Mouse (Mus musculus) forebrain, embryonic 14.5 days (tissue): ENCODE data around the gene C1qa. TPM values are rescaled to one million over a fixed set of nuclear protein-coding genes. Genes with fewer than 3 reads are reported as not detected.

Experiments
- ATAC-seq: fragments of 200-750 bp; cut with Nextera tagmentation; 2 replicates; pipeline ENCODE4 v1.8.0; 2017; ENCODE audit warnings: mild to moderate bottlenecking, moderate library complexity
- DNase-seq: peaks from one replicate; pipeline ENCODE4 v3.0.0-alpha.2; 2015; ENCODE audit warnings: low spot score
- H3K27ac ChIP-seq: fragments of 300-500 bp; sonication (generic); 2 replicates; pipeline ENCODE4 v1.5.1; 2014; ENCODE audit warnings: low read depth, mild to moderate bottlenecking, control low read depth, low read length, moderate library complexity
- H3K27me3 ChIP-seq: fragments of 300-500 bp; sonication (generic); replicated peaks from 2 replicates; pipeline ENCODE4 v1.6.1; 2014; ENCODE audit warnings: low read length, control low read depth, mixed read lengths; ENCODE audit not compliant: control insufficient read depth, insufficient read depth
- H3K36me3 ChIP-seq: fragments of 300-500 bp; sonication (generic); 2 replicates; pipeline ENCODE4 v1.6.1; 2014; ENCODE audit warnings: low read length, control low read depth; ENCODE audit not compliant: control insufficient read depth, insufficient read depth
- H3K4me1 ChIP-seq: fragments of 300-500 bp; sonication (generic); 2 replicates; pipeline ENCODE4 v1.6.1; 2014; ENCODE audit warnings: antibody characterized with exemption, low read length, control low read depth; ENCODE audit not compliant: control insufficient read depth, insufficient read depth
- H3K4me2 ChIP-seq: fragments of 300-500 bp; sonication (generic); 2 replicates; pipeline ENCODE4 v1.6.1; 2014; ENCODE audit warnings: mild to moderate bottlenecking, control low read depth, low read length
- H3K4me3 ChIP-seq: fragments of 300-500 bp; sonication (generic); 2 replicates; pipeline ENCODE4 v1.5.1; 2014; ENCODE audit warnings: low read depth, low read length, control low read depth
- H3K9ac ChIP-seq: fragments of 300-500 bp; sonication (generic); 2 replicates; pipeline ENCODE4 v1.6.1; 2014; ENCODE audit warnings: mild to moderate bottlenecking, low read length, control low read depth, moderate library complexity
- H3K9me3 ChIP-seq: fragments of 300-500 bp; sonication (generic); replicated peaks from 2 replicates; pipeline ENCODE4 v1.6.1; 2016; ENCODE audit warnings: low read length, control low read depth, mixed read lengths; ENCODE audit not compliant: control insufficient read depth
- WGBS: fragments of 180-500 bp; shearing (Covaris S2); extraction: QIAGEN DNeasy Blood & Tissue Kit; methylation state at CpG from one replicate; pipeline ENCODE4 v1.1.7; 2014; 5-methylcytosine and 5-hydroxymethylcytosine counted together
- polyA plus RNA-seq: library from polyadenylated mRNA; unstranded; fragments of >200 nt; fragmentation: Nextera tagmentation; extraction: Ambion mirVana; gene quantifications from 2 replicates; pipeline ENCODE4 v1.2.1, GENCODE M21; 2014

C1qa gene
- polyA plus RNA-seq, 1 experiment from 2014 or later = 24.3 TPM

GRCm38 (mm10) chr4:136861806-136862205, 36.8 kb downstream of the C1qa start:
- no peaks in the 10 kb centered on the region for H3K9me3 ChIP-seq
- peak overlapping the region; percentile 17; the same call in 1 of the 2 replicates for H3K9ac ChIP-seq
- ATAC-seq (peak; percentile 71), DNase-seq (peak; percentile 63)
- no peak overlapping the region for H3K4me3 ChIP-seq
- peak overlapping the region; percentile 20; the same call in 1 of the 2 replicates for H3K4me2 ChIP-seq
- no peaks in the 10 kb centered on the region for H3K27me3 ChIP-seq
- H3K27ac ChIP-seq = peak overlapping the region; percentile 77
- peaks cover 23% of the 10 kb centered on the region for H3K4me1 ChIP-seq
- no peaks in the 10 kb centered on the region for H3K36me3 ChIP-seq
- under 1% methylated on average over 17 of the region's 17 CpGs for WGBS

- no peaks in the 10 kb centered on the region for H3K9me3 ChIP-seq
- H3K4me3 ChIP-seq = no peak overlapping the region
- H3K4me1 ChIP-seq = peaks cover 20% of the 10 kb centered on the region
- no peaks in the 10 kb centered on the region for H3K27me3 ChIP-seq
- H3K9ac ChIP-seq = no peak overlapping the region
- no peak for ATAC-seq
- H3K4me2 ChIP-seq = no peak overlapping the region
- 90% methylated on average over 7 of the region's 7 CpGs for WGBS
- H3K36me3 ChIP-seq = no peaks in the 10 kb centered on the region
- DNase-seq = no peak
- H3K27ac ChIP-seq = no peak overlapping the region
These were observed 38.6 kb downstream of the C1qa start for GRCm38 (mm10) chr4:136860022-136860421.

GRCm38 (mm10) chr4:136855081-136855480, 43.5 kb downstream of the C1qa start:
- no peak overlapping the region for H3K4me3 ChIP-seq
- ATAC-seq (no peak), DNase-seq (no peak)
- no peak overlapping the region for H3K27ac ChIP-seq
- H3K27me3 ChIP-seq = no peaks in the 10 kb centered on the region
- no peak overlapping the region for H3K4me2 ChIP-seq
- 30% methylated on average over 6 of the region's 6 CpGs for WGBS
- no peaks in the 10 kb centered on the region for H3K36me3 ChIP-seq
- H3K9me3 ChIP-seq = no peaks in the 10 kb centered on the region
- no peaks in the 10 kb centered on the region for H3K4me1 ChIP-seq
- no peak overlapping the region for H3K9ac ChIP-seq

GRCm38 (mm10) chr4:136852989-136853388, 45.6 kb downstream of the C1qa start:
- no peaks in the 10 kb centered on the region for H3K9me3 ChIP-seq
- no peaks in the 10 kb centered on the region for H3K27me3 ChIP-seq
- no peak overlapping the region for H3K4me3 ChIP-seq
- 93% methylated on average over 12 of the region's 12 CpGs for WGBS
- H3K4me2 ChIP-seq = no peak overlapping the region
- H3K4me1 ChIP-seq = no peaks in the 10 kb centered on the region
- no peak overlapping the region for H3K9ac ChIP-seq
- H3K27ac ChIP-seq = no peak overlapping the region
- no peaks in the 10 kb centered on the region for H3K36me3 ChIP-seq
- ATAC-seq (no peak), DNase-seq (no peak)

GRCm38 (mm10) chr4:136852119-136852518, 46.5 kb downstream of the C1qa start:
- no peaks in the 10 kb centered on the region for H3K9me3 ChIP-seq
- H3K27me3 ChIP-seq = no peaks in the 10 kb centered on the region
- H3K36me3 ChIP-seq = no peaks in the 10 kb centered on the region
- WGBS = 83% methylated on average over 5 of the region's 5 CpGs
- H3K27ac ChIP-seq = no peak overlapping the region
- no peak overlapping the region for H3K4me3 ChIP-seq
- no peaks in the 10 kb centered on the region for H3K4me1 ChIP-seq
- H3K4me2 ChIP-seq = no peak overlapping the region
- DNase-seq (no peak), ATAC-seq (no peak)
- no peak overlapping the region for H3K9ac ChIP-seq

- H3K9ac ChIP-seq = no peak overlapping the region
- no peak overlapping the region for H3K4me3 ChIP-seq
- no peaks in the 10 kb centered on the region for H3K9me3 ChIP-seq
- H3K27ac ChIP-seq = no peak overlapping the region
- H3K36me3 ChIP-seq = no peaks in the 10 kb centered on the region
- H3K4me2 ChIP-seq = no peak overlapping the region
- peaks cover 7% of the 10 kb centered on the region for H3K4me1 ChIP-seq
- no peaks in the 10 kb centered on the region for H3K27me3 ChIP-seq
- WGBS = 83% methylated on average over 4 of the region's 4 CpGs
- no peak for DNase-seq
- no peak for ATAC-seq
These were observed 50.0 kb downstream of the C1qa start for GRCm38 (mm10) chr4:136848565-136848964.

GRCm38 (mm10) chr4:136847166-136847565, 51.4 kb downstream of the C1qa start:
- Histone ChIP-seq H3K4me3 (no peak overlapping the region), H3K9me3 (no peaks in the 10 kb centered on the region), H3K27me3 (no peaks in the 10 kb centered on the region), H3K36me3 (no peaks in the 10 kb centered on the region), H3K27ac (no peak overlapping the region), H3K9ac (no peak overlapping the region), H3K4me1 (peaks cover 7% of the 10 kb centered on the region), H3K4me2 (no peak overlapping the region)
- no peak for DNase-seq
- ATAC-seq = no peak
- 58% methylated on average over 6 of the region's 6 CpGs for WGBS

Other genes with a start within 250 kb of the C1qa start
- gene Ephb2, start 62.8 kb downstream of the C1qa start, polyA plus RNA-seq = 9.3 and 9.6 TPM in 2 replicates
- gene C1qb, start 12.6 kb downstream of the C1qa start, polyA plus RNA-seq = 45.2 and 45.8 TPM in 2 replicates
- gene C1qc, start 5.7 kb downstream of the C1qa start, polyA plus RNA-seq = 22.3 and 25.6 TPM in 2 replicates
- 1.9 and 3.1 TPM in 2 replicates for gene Epha8, start 58.0 kb upstream of the C1qa start, polyA plus RNA-seq
- gene Zbtb40, start 150.0 kb upstream of the C1qa start, polyA plus RNA-seq = 2.8 and 4.4 TPM in 2 replicates